Mouse (Mus musculus) retina, embryonic 14.5 days (tissue): Measurements from ENCODE around the gene Rrm1.
"Not testable (repeated sequence)": the region's sequence is repeated elsewhere in the genome, so short reads cannot be mapped to it uniquely, and the experiment has no call there.

Source experiments
- DNase-seq: peaks from one replicate; pipeline ENCODE4 v3.0.0-alpha.2; 2015; ENCODE audit warnings: low spot score

Rrm1 gene

DNA sequence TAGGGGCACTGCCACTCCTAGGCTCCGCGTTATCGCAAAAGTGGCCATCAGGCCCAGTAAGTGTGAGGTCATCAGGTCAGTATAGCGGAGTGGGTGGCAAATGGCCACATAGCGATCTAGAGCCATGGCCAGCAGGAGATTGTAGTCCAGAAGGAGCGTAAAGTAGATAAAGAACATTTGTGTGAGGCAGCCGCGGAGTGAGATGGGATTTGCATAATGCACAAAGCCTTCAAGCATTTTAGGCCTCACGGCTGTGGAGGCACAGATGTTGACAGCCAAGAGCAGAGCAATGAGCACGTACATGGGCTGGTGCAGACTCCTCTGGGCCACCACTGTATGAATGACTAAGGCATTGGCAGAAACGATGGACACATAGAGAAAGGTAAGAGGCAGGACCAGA lies 35.9 kb downstream of the Rrm1 start:
- no peak for DNase-seq

DNA sequence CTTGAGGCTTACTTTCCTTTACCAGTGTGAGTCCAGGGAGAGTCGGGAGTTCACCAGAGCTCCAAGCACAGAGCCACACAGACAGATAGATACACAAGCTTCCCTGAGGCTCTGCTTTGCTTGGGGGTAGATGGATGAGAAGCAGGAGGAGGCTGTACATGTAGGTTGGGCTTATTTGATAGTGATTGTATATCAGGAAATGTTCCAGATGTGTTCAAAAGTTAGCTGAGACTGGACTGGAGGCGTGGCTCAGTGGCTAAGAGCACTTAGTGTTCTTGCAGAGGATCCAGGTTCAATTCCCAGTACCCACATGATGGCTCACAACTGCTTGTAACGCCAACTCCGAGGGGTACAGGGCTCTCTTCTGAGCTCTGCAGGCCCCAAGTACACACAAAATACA lies 36.9 kb downstream of the Rrm1 start:
- no peak for DNase-seq

DNA sequence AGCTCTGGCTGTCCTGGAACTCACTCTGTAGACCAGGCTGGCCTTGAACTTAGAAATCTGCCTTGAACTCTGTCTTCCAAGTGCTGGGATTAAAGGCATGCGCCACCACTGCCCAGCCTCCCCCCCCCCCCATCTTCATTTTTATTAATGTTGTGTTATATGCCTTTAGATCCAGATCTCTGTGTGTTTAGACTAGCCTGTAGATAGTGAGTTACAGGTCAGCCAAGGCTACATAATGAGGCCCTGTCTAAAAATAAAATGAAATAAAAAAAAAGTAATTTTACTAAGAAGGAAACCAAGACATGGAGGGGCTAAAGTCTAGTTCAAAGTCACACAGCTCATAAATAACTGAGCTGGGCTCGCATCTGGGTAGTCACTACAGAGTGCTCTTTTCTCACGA lies 37.4 kb downstream of the Rrm1 start:
- no peak for DNase-seq

DNA sequence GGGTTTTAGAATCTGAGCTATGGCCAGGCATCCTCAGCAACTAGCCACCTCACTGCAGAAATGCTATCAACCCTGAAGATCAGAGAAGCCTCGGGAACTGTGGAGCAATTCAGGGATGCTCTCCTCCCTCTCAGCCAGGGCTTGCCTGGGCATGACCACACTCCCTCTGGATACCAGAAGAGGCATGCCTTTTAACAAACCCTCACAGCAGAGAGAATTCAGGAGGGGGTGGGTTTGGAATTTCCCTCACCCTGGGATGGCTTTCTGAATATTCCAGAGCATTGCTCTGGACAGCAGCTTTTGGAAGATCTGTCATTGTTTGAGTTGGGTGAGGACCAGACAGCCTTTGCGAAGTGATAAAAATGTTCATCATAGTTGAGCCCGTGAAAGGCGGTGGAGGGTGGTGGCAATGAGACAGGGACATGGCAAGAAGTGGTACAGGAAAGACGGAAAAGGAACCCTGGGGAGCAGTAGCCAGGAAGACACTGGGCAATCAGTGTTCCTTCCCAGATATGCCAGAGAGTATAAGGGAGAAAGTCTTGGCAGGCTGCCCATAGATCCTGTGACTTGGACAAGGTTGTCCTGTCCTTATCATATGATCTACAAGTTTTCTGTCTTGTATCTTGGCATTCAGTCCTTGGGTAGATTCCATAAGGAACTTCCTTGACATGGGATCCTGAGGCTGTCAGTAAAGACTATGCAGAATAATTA lies 38.0 kb downstream of the Rrm1 start:
- DNase-seq: no peak

DNA sequence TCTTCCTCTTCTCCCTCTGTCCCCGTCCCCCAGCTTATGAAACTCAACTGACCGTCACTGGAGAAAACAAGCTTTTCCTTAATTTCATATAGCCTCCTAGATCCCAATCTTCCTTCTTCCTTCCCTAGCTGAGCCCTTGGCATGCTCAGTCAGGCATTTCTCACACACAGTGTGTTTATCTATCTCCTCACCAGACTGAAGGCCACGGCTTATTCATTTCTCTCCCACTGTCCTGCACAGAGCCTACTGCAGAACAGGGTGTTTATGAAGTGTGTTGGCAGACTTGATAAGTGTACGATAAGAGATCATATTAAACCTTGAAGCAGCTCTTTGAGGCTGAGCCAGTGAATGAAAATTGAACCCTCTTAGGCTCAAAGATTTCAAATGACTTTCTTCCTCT lies 39.3 kb downstream of the Rrm1 start:
- DNase-seq: no peak

DNA sequence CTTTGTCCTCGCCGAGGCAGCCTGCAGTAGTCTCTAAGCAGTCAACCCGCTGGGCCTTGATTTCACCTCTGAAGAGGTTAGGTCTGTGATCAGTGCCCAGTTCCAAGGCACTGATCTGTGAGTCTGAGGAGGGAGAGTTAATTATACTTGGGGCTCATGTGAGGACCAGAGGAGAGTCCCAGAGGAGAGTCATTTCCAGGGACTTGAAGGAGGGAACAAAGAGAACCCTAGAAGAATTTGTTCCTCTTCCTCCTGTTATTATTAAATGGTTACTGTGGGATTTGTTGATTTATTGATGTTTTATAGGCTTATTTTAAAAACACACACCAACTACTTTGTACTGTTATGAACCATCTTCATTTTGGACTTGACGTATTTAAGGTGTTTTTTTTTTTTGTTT lies 40.1 kb downstream of the Rrm1 start, which contains the start of gene Olfr543:
TSS of gene Olfr543 (minus strand) at position 101 of the 400 bp plus-strand sequence.
- no peak for DNase-seq

DNA sequence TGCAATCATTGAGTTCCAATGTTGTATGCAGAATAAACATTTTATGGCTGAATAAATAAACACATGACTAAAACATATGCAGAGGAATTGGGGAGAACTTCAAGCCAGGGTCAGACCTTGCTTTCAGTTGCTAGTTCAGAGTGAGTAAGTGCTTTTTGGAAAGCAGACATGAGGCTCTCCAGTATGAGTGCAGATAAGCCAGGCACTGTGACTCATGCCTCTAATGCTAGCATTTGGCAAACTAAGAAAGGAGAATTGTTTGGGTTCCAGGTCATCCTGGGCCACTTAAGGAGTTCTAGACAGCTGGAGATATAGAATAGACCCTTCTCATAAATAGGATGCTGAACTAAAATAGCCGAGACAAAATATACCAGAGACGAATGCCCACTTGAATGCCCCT lies 42.2 kb downstream of the Rrm1 start:
- no peak for DNase-seq

DNA sequence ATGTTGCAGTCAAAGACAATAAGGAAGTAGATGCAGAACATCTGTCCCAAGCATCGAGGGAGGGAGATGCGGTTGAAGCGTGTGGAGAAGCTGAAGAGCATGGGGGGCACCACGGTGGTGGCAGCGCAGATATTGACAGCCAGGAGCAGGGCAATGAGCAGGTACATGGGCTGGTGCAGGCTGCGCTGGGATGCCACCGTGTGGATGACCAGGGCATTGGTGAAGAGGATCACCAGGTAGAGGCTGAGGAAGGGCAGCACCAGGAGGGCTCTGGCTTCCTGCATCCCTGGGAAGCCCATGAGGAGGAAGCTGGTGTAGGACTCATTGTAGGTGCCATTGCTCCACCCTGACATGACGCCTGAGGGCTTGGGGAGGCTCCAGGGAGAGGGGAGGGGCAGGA lies 43.3 kb downstream of the Rrm1 start:
- not testable (repeated sequence) for DNase-seq

DNA sequence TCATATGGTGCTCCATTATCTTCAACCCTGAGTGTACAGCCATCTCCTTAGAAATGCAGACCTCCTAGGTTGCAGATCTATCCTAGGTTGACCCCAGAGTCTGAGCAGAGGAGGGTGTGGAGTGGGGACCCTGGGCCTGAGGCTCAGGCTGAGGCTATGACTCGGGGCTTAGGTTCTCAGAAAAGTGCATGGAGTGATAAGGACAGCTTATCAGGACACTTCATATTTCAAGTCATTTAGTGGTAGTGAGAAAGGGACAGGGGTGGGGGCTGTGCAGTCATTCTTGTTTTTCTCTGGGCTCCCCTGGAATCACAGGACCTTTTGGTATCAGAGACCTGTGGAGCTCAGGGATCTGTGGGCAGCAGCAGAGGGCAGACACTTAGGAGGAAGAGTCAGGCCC lies 44.6 kb downstream of the Rrm1 start:
- DNase-seq: no peak

DNA sequence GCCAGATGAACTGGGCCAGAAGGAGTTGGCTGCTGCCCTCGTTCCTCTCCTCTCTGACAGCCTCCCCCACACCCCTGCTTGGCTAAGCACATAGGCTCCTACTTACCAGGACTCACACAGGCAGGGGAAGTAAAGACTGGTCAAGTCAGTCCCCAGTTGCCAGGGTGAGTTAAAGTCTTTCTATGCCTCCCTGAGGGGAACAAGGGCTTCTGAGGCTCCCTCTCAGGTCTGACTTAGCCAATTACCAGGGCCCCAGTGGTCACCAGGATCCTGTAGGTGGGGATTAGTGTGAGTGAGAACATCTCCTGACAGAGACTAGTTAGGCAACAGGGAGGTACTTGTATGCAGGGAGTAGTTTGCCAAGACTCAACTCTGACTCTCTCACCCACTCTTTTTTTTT lies 46.7 kb downstream of the Rrm1 start, which contains the start of gene Olfr544:
TSS of gene Olfr544 (minus strand) at position 153 of the 400 bp plus-strand sequence.
- no peak for DNase-seq

DNA sequence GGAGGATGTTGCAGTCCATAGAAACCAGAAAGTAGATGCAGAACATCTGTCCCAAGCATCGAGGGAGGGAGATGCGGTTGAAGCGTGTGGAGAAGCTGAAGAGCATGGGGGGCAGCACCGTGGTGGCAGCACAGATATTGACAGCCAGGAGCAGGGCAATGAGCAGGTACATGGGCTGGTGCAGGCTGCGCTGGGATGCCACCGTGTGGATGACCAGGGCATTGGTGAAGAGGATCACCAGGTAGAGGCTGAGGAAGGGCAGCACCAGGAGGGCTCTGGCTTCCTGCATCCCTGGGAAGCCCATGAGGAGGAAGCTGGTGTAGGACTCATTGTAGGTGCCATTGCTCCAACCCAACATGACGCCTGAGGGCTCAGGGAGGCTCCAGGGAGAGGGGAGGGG lies 52.9 kb downstream of the Rrm1 start:
- not testable (repeated sequence) for DNase-seq

DNA sequence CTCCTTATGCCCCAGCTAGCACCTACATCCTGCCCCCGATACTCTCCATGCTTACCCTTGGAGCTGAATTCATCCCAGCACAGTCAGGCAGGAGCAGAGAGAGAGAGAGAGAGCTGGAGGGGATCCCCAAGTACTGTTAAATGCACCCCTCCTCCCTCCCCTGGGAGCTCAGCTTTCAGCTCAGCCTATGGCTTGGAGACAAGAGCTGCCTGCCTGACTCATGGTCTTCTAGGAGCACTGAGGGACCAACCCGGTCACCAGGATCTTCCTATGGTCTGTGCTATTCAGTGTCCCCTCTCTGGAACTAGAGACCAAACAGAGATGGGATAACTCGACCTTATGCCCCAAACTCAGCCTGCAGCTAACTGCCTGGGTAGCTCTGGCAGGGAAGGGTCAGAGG lies 58.0 kb downstream of the Rrm1 start, which contains the start of gene Olfr545:
TSS of gene Olfr545 (minus strand) at position 101 of the 400 bp plus-strand sequence.
- no peak for DNase-seq

DNA sequence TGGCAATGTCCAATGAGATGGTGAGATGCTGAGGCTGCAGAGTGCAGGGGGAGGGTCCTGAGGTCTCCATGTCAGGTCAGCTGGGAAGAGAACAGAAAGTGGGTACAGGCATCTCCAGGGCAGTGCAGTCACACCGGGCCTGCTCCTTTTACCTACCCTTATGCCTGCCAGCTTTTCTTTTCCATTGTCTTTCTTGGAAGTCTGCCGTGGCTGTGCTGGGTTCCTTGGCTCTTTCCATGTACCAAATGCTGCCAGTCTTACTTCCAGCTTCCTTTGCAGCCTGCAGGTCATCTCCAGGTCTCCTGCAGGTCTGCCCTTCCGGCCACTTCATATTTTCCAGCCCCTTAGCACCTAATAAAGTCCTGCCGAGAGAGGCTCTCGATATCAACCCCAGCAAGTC lies 60.5 kb downstream of the Rrm1 start:
- DNase-seq: no peak

DNA sequence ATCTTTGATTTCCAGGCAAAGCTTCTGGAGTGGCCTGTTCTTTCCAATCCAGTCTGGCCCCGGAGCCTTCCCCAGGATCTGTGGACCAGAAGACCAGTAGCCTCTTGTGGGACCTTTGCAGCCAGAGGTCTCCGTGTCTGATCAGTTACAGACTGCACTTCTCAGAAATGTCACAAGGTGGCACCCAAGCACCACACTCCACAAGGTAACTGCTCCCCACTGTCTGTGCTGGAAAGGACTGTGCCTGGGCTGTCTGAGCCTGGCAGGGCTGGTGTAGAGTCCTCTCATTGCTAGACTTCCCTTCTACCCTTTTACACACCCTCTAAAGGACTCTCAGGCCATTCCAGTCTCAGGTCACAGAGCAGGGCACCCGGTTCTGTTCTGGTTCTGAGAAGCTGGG lies 65.4 kb downstream of the Rrm1 start:
- peak; percentile 87 for DNase-seq

DNA sequence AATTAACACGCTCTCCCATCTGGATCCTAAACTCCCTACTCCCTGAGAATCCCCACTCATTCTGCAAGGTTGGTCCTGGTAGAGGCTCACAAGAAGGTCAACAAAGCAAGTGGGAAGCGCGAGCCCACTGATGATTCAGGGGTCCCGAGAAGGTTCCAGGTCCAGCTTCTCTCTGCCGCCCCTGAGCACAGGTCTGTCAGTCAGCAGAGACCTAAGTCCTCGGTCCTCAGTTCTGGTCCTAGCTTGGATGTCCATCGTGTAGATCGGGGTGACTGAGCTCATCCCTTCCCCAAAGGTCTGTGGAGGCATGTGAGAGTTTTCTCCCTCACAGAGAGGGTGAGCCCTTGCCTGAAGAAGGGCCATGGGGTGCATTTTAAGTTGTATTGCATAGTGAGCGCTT lies 66.6 kb downstream of the Rrm1 start:
- DNase-seq: no peak

DNA sequence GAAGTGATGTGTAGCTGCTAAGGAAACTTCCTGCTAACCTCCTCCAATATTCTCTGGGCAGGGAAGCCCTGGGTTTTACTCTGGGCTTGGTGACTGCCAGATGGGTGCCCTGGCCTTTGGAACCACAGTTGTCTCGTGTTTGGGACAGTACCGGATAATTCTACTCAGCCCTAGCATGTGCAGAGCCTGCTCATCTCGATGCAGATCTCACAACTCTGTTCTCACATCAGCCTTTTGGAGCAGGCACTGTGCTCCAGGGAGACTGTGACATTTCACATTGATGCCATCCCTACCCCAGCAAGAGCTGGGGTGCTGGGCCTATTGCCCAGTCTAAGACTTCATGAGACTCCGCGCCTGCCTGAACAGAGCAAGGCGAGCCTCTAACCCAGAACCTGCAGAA lies 67.2 kb downstream of the Rrm1 start:
- DNase-seq: no peak

DNA sequence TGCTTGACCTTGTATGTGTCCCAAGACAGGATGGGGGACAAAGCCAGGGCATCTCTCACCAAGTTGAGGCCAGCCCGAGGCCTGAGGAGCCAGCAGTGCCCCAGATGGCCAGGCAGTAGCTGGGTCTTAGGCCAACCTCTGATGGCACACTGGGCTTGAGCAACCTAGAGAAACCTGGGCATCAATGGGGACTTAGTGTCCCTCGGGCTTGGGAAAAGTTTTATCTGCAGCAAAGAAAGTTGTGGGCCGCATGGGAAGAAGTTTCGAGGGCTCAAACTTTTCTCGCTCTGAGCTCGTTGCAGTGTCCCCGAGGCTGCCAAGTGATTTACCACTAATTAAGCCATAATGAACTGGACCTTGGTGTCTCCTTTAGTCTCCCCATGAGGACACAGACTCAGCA lies 68.2 kb downstream of the Rrm1 start:
- no peak for DNase-seq

DNA sequence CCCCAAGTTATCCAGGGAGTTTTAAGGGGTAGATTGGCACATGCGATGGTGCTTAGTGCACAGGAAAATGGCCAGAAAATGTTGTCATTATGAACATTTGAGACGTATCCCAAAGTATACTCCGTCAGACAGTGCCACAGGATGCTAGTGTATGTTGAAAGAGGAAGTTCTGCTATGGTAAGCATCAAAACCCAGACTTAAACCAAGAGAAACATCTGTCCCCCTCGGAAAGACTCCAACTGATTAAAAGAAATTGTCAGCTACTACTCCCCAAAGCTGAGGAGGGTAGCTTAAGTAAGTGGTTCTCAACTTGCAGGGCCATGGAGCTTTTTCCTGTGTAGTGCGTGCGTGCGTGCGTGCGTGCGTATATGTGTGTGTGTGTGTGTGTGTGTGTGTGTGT lies 70.4 kb downstream of the Rrm1 start:
- DNase-seq: no peak

DNA sequence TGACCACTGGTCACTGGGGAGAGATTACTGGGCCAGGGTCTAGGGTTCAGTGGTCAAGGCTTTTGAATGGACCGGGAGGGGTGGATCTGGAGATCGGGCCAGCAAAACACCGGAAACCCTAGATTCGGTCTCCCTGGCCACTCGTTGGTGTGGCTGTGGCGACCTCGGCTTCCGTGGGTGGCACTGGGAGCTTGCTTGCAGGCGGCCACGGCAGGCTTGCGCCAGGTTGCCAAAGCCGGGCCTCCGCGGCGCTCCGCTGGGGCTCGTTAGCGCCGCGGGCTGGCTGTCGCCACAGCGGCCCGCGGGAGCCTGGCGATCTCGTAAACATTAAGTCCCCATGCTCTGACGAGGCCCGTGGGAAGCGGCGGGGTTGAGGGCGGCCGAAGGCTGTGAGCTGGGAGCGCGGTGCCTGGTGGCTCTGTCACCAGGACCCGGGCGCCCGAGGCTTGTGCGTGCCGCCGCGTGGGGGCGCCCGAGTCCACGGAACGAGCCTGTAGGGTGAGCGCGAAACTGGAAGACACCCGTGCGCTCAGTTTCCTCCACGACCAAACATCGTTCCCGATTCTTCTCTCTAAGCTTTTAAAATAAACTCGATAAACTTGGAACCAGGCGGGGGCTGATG lies 71.4 kb downstream of the Rrm1 start:
- DNase-seq: peak; percentile 94

DNA sequence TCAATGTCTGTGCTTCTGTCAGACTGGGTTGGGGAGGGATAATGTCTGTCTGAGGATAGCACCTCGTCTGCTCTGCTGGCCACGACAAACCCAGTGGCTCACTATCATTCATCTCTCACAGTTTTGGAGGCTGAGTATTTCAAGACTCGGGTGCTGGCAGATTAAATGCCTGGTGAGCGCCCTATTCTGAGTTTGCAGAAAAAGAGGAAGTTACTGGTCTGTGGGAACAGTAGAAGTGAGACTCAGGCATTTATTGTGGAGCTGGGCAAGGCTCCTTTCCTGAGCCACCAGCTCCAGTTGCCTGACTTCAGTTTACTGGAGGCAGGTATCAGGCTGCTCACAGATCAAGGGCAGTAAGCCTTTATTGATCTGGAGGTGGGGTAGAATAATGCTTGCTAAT lies 72.6 kb downstream of the Rrm1 start:
- no peak for DNase-seq

DNA sequence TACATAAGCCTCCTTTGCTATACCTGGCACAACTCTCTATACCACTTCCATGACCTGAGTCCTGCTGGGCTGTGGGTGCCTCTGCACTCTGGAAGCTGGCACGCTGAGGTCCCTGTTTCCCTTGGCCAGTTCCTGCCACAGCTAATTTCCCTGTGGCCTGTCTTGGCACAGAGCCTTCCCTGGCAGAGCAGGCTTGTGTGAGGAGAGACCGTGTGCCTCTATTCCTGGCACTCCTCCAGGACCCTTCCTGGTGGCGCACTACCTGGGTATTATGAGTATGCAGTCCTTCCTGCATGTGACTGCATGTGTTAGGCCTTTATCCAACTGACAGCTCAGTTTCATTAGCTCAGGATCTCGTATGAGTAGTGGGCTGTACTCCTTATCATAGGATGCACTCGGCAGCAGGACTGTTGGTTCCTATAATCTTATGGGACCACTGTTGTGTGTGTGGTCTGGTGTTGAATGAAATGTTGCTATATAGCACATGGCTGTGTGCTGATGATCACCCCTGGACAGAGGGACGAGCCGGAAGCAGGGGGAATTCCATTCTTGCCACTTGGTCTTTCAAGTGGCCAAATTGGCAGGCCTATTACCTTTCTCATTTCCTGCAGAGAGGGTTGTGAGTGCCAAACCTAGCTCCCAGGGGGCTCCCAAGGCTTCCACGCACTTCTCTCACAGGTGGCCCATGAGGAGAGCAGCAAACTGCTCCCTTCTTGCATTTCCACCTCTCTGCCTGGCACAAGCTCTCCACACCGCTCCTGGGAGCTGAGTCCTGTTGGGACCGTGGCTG lies 75.0 kb downstream of the Rrm1 start:
- no peak for DNase-seq

DNA sequence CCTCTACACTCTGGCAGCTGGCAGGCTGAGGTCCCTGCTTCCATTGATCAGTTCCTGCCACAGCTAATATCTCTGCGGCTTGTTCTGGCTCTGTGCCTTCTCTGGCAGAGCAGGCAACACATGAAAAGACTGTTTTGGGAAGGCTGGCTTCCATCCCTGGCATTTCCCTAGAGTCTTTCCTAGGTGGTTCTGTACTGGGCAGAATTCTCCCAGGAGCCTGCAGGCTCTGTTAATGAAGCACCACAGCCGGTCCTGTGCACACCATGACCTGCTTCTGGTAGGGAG lies 75.5 kb downstream of the Rrm1 start:
- no peak for DNase-seq
